Comparison of ENCODE assay signal across 17 mouse cellular contexts in genomic region chr19:20370175-20370574, GRCm38 (mm10).
"Had no signal": no experiment of that assay in that cellular context is flagged by ENCODE, and none has a peak within 500 bp of the region (broad histone marks: within the 10 kb centered on the region; RNA-seq: fewer than 3 reads in every experiment).

No protein-coding gene starts in this region.

- H3K27me3 ChIP-seq: neural tube, embryonic 12.5 days; neural tube, embryonic 13.5 days; neural tube, embryonic 15.5 days; stomach, embryonic 15.5 days had no signal

- H3K9ac ChIP-seq: neural tube, embryonic 12.5 days; neural tube, embryonic 13.5 days; neural tube, embryonic 15.5 days; stomach, embryonic 15.5 days had no signal

- H3K27ac ChIP-seq: neural tube, embryonic 12.5 days; neural tube, embryonic 13.5 days; neural tube, embryonic 15.5 days; stomach, embryonic 15.5 days; stomach, postnatal 0 days had no signal

- H3K4me3 ChIP-seq: neural tube, embryonic 12.5 days; neural tube, embryonic 13.5 days; neural tube, embryonic 15.5 days; stomach, embryonic 15.5 days had no signal

- H3K4me2 ChIP-seq: neural tube, embryonic 12.5 days; neural tube, embryonic 13.5 days; neural tube, embryonic 15.5 days; stomach, embryonic 15.5 days had no signal

- DNase-seq: retina, postnatal 1 day; right cerebral cortex, adult 18-20 months; right cerebral cortex, postnatal 14 days; right cerebral cortex, postnatal 25 days; right cerebral cortex, postnatal 4 days; spleen, adult 18-20 months; thymus, adult 18-20 months; thymus, adult 2 months; thymus, postnatal 14 days; thymus, postnatal 25 days; thymus, postnatal 36 days; thymus, postnatal 4 days had no signal

- H3K4me1 ChIP-seq: neural tube, embryonic 12.5 days; neural tube, embryonic 13.5 days; neural tube, embryonic 15.5 days; stomach, embryonic 15.5 days had no signal

- H3K36me3 ChIP-seq: neural tube, embryonic 12.5 days; neural tube, embryonic 13.5 days; neural tube, embryonic 15.5 days; stomach, embryonic 15.5 days had no signal

- H3K9me3 ChIP-seq: neural tube, embryonic 12.5 days; neural tube, embryonic 13.5 days; neural tube, embryonic 15.5 days; stomach, embryonic 15.5 days had no signal
